Mouse (Mus musculus) heart, postnatal 0 days (tissue): ENCODE measurements around the gene Chpf2.

ENCODE experiments used
- CTCF ChIP-seq: IDR thresholded peaks from 2 replicates; pipeline ENCODE4 v1.5.1; 2016; ENCODE audit warnings: antibody characterized with exemption, control low read depth, low read depth
- EP300 ChIP-seq: IDR thresholded peaks from 2 replicates; pipeline ENCODE4 v1.6.1; 2016; ENCODE audit warnings: antibody characterized with exemption, low read depth

DNA sequence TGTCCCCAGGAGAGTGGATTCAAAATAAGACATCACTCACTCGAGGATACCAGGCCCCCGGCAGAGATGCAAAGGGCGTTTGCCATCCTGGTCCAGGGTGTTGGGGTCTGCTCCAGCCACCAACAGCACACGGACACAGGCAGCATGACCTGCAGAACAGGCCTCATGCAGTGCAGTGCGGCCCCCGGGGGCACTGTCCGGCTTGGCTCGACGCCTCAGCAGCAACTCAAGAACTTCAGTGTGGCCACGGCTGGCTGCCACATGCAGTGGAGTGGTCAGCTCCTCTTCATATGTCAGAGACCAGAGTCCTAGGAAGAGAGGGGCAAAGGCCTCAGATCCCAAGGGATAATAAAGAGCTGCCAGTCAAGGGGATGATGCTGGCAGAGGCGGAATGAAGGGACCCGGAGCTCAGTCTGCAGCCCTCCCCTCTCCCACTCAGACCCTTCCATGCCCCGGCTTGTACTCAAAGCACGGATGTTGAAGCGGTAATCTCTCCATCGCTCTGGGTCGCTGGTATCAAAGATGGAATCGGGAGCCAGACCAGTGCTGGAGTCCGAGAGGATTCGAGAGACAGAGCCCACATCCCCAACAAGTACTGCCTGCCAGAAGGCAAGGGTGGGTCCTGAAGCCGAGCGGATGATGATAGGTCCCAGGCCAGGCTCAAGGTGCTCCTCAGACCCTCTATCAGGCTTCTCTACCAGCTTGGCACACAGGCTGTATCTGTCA lies 46.8 kb upstream of the Chpf2 start:
- TF ChIP-seq CTCF (no peak), EP300 (no peak)
